Mouse (Mus musculus): ENCODE measurements around the gene Olfr766-ps1.

- TF ChIP-seq CTCF (IDR thresholded peaks at IDR 0.05; ENCODE audit: extremely low read depth, insufficient read depth, insufficient read length, insufficient replicate concordance), result no peak
- TF ChIP-seq POLR2A (IDR thresholded peaks at IDR 0.05; ENCODE audit: low read depth, low read length), result no peak
Measured at GRCm38 (mm10) chr10:129068877-129069276, at the start of gene Olfr766-ps1.

Data from spleen, adult 2 months (tissue).